Comparison of ENCODE assay signal across 8 mouse cellular contexts in the genomic region with DNA sequence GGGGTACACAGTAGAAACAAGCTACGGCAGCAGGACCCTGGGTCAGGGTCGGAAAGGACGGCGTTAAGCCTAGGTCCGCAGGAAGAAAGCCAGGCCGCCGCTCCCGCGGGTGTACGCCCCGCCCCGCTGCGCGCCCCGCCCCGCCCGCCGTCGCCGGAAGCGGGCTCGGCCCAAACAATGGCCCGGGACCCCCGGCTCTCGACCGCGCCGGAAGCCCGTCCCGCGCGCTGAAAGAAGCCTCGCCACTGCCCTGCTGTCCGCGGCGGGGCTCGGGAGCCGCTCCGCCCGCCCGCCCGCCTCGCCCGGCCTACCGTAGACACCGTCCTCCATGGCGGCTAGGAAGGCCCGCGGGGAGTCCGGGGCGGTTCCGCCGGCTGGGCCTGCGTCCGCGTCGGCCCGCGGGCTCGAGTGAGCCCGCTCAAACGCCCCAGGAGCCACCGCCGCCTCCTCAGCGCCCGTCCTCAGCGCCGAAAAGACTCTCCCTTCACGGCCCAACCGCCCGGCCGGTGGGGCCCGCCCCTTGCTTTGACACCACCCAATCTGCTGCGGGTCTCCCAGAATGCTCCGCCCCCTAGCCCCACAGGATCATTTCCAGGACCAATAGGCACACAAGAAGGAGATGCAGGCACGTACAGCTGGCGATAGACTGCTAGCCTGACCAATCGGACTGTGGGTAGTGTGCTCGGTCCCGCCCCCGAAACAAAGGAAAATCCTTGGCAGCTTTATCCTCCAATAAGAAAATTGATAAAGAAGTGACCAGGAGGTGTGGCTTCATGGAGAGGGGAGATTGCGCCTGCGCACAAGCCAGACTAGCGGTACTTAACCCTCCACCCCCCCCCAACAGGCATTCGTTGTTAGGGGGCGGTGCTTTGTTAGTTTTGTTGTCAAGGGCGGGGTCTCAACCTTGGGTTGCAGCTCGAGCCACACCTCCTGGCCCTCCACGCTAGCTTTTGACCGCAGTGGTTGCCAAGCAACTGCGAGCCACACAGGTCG. TPM values are rescaled to one million over a fixed set of nuclear protein-coding genes. Genes with fewer than 3 reads are reported as not detected.
A peak's percentile ranks its signal among the peaks of the same experiment; 100 is the strongest.
DNase-seq lines count a peak whose midpoint lies in the region; ATAC-seq and TF ChIP-seq lines count a peak whose summit lies in the region.

A gene (minus strand): TSS at position 795 of the 993 bp plus-strand sequence.

- ATAC-seq in erythroid progenitor cell, adult 5-6 weeks (replicated peaks; ENCODE audit: low FRiP score, poor library complexity, severe bottlenecking), result peak; percentile 95
- ATAC-seq in heart, embryonic 12.5 days (ENCODE audit: insufficient number of reproducible peaks, low FRiP score), result peak; percentile 99
- ATAC-seq in kidney, postnatal 0 days (replicated peaks; ENCODE audit: low FRiP score, low read depth), result peak; percentile 99
- peak; percentile 99 for ATAC-seq in liver, embryonic 11.5 days (replicated peaks; ENCODE audit: low FRiP score)
- ATAC-seq in stomach, embryonic 14.5 days (ENCODE audit: insufficient number of reproducible peaks, insufficient read depth, low FRiP score, low read depth), result peak; percentile 99

- peak within 1 kb of the TSS; percentile 94 for H3K4me3 ChIP-seq in heart, embryonic 12.5 days
- H3K4me3 ChIP-seq in kidney, postnatal 0 days (replicated peaks; ENCODE audit: low read depth, low read length), result peak within 1 kb of the TSS; percentile 98
- H3K4me3 ChIP-seq in liver, embryonic 11.5 days (ENCODE audit: low read depth, low read length), result peak within 1 kb of the TSS; percentile 90
- peak within 1 kb of the TSS; percentile 92 for H3K4me3 ChIP-seq in stomach, embryonic 14.5 days (ENCODE audit: low read depth, low read length)

- WGBS in heart, embryonic 12.5 days, result 0% methylated on average over 79 of the region's 92 CpGs
- WGBS in kidney, postnatal 0 days, result under 1% methylated on average over 86 of the region's 92 CpGs
- WGBS in liver, embryonic 11.5 days, result under 1% methylated on average over 76 of the region's 92 CpGs
- under 1% methylated on average over 89 of the region's 92 CpGs for WGBS in stomach, embryonic 14.5 days

- peak within 1 kb of the TSS; percentile 98 for H3K9ac ChIP-seq in heart, embryonic 12.5 days
- peak within 1 kb of the TSS; percentile 100 for H3K9ac ChIP-seq in kidney, postnatal 0 days (ENCODE audit: low read depth, low read length)
- peak within 1 kb of the TSS; percentile 98 for H3K9ac ChIP-seq in liver, embryonic 11.5 days (ENCODE audit: low read depth, low read length)
- H3K9ac ChIP-seq in stomach, embryonic 14.5 days (replicated peaks; ENCODE audit: low read depth, low read length), result peak within 1 kb of the TSS; percentile 99

- peak; percentile 15; the same call in 1 of the 2 replicates for TF ChIP-seq CTCF in kidney, postnatal 0 days (IDR thresholded peaks at IDR 0.05; ENCODE audit: low read depth)

- peaks cover 40% of the 10 kb centered on the region for H3K36me3 ChIP-seq in heart, embryonic 12.5 days
- H3K36me3 ChIP-seq in kidney, postnatal 0 days (ENCODE audit: insufficient read depth, low read length), result peaks cover 32% of the 10 kb centered on the region
- H3K36me3 ChIP-seq in liver, embryonic 11.5 days (ENCODE audit: control insufficient read depth, insufficient read depth, low read length), result peaks cover 20% of the 10 kb centered on the region
- H3K36me3 ChIP-seq in stomach, embryonic 14.5 days (ENCODE audit: control insufficient read depth, insufficient read depth, low read length), result peaks cover 36% of the 10 kb centered on the region

- peak; percentile 100 for DNase-seq in CD4-positive helper T cell, adult 2 months (ENCODE audit: low read depth, low spot score)
- peak; percentile 100 for DNase-seq in brain, embryonic 18.5 days (ENCODE audit: low read depth, low spot score)
- DNase-seq in kidney, postnatal 0 days (ENCODE audit: low spot score), result peak; percentile 100
- DNase-seq in liver, embryonic 11.5 days (ENCODE audit: low spot score), result peak; percentile 100
- peak; percentile 100 for DNase-seq in naive thymus-derived CD4-positive, alpha-beta T cell, adult 2 months (ENCODE audit: low read depth)

- peaks cover 15% of the 10 kb centered on the region for H3K27me3 ChIP-seq in heart, embryonic 12.5 days (replicated peaks)
- H3K27me3 ChIP-seq in kidney, postnatal 0 days (ENCODE audit: insufficient read depth, low read length), result no peaks in the 10 kb centered on the region
- H3K27me3 ChIP-seq in liver, embryonic 11.5 days (replicated peaks; ENCODE audit: control insufficient read depth, insufficient read depth, low read length), result 0 out of 2 replicates have a peak, but pooled peaks cover 6% of the 10 kb centered on the region
- H3K27me3 ChIP-seq in stomach, embryonic 14.5 days (ENCODE audit: control insufficient read depth, insufficient read depth, low read length), result no peaks in the 10 kb centered on the region

- no peaks in the 10 kb centered on the region for H3K9me3 ChIP-seq in heart, embryonic 12.5 days (replicated peaks)
- H3K9me3 ChIP-seq in kidney, postnatal 0 days (replicated peaks; ENCODE audit: low read length), result no peaks in the 10 kb centered on the region
- H3K9me3 ChIP-seq in liver, embryonic 11.5 days (ENCODE audit: control insufficient read depth, low read length), result no peaks in the 10 kb centered on the region
- H3K9me3 ChIP-seq in stomach, embryonic 14.5 days (ENCODE audit: control insufficient read depth, low read depth, low read length), result no peaks in the 10 kb centered on the region

- peaks cover 28% of the 10 kb centered on the region for H3K4me1 ChIP-seq in heart, embryonic 12.5 days (replicated peaks)
- H3K4me1 ChIP-seq in kidney, postnatal 0 days (replicated peaks; ENCODE audit: insufficient read depth, low read length), result peaks cover 9% of the 10 kb centered on the region
- peaks cover 24% of the 10 kb centered on the region for H3K4me1 ChIP-seq in liver, embryonic 11.5 days (replicated peaks; ENCODE audit: control insufficient read depth, insufficient read depth, low read length)
- H3K4me1 ChIP-seq in stomach, embryonic 14.5 days (ENCODE audit: control insufficient read depth, insufficient read depth, low read length), result peaks cover 18% of the 10 kb centered on the region

- H3K27ac ChIP-seq in heart, embryonic 12.5 days (ENCODE audit: poor library complexity, severe bottlenecking), result peak within 1 kb of the TSS; percentile 100
- peak within 1 kb of the TSS; percentile 100 for H3K27ac ChIP-seq in kidney, postnatal 0 days
- H3K27ac ChIP-seq in liver, embryonic 11.5 days (ENCODE audit: low read depth, low read length), result peak within 1 kb of the TSS; percentile 98
- H3K27ac ChIP-seq in stomach, embryonic 14.5 days (ENCODE audit: low read length), result peak within 1 kb of the TSS; percentile 100

- peak within 1 kb of the TSS; percentile 82 for H3K4me2 ChIP-seq in heart, embryonic 12.5 days
- peak within 1 kb of the TSS; percentile 70 for H3K4me2 ChIP-seq in kidney, postnatal 0 days (ENCODE audit: low read length)
- peak within 1 kb of the TSS; percentile 77 for H3K4me2 ChIP-seq in liver, embryonic 11.5 days
- H3K4me2 ChIP-seq in stomach, embryonic 14.5 days (replicated peaks; ENCODE audit: low read depth, low read length), result peak within 1 kb of the TSS; percentile 92

RNA-seq across cellular contexts. Expression of the gene that starts here (rescaled TPM):
- 20.5 and 29.8 TPM in 2 replicates for total RNA-seq in erythroid progenitor cell, adult 5-6 weeks (2015; ENCODE audit: low replicate concordance)
- 43.8 and 48.9 TPM in 2 replicates for total RNA-seq in erythroid progenitor cell, adult 5-6 weeks (2017; ENCODE audit: low replicate concordance)
- 108 and 115 TPM in 2 replicates for polyA plus RNA-seq in heart, embryonic 12.5 days (2016; fragmentation: Nextera tagmentation; extraction: Ambion mirVana)
- 99.2 and 105 TPM in 2 replicates for polyA plus RNA-seq in kidney, postnatal 0 days (2015; fragmentation: Nextera tagmentation; extraction: Ambion mirVana)
- 67.2 and 69.1 TPM in 2 replicates for polyA plus RNA-seq in liver, embryonic 11.5 days (2014; fragmentation: Nextera tagmentation; extraction: Ambion mirVana)
- 89.3 and 92.6 TPM in 2 replicates for polyA plus RNA-seq in stomach, embryonic 14.5 days (2014; fragmentation: Nextera tagmentation; extraction: Ambion mirVana)

Comparison
In these comparisons a context has a peak if more than half of its experiments do, and no peak if none do; other contexts are left out.
1. Peak in every context shown above with its lines: DNase-seq, ATAC-seq, H3K4me3 ChIP-seq and H3K27ac ChIP-seq.